Mouse (Mus musculus): ENCODE results near the gene B4galnt4. TPM values are rescaled to one million over a fixed set of nuclear protein-coding genes. Genes with fewer than 3 reads are reported as not detected.
A peak's percentile ranks its signal among the peaks of the same experiment; 100 is the strongest.

The B4galnt4 gene
- total RNA-seq, 1 experiment, result 31.1 TPM

- H3K9ac ChIP-seq (ENCODE audit: insufficient read depth, low read depth, low read length, poor library complexity, severe bottlenecking), result no peak within 1 kb of the TSS
- in situ Hi-C loops (cut with MboI; ENCODE audit: low sequenced_read_pairs in 2 of 2, unreplicated experiment in 2 of 2), result no loop called here
- H3K9me3 ChIP-seq (ENCODE audit: control insufficient read depth, insufficient read depth, low read depth, low read length), result no peaks in the 10 kb centered on the region
- no peak for DNase-seq (ENCODE audit: low read depth, low spot score)
- TF ChIP-seq ZNF384 (IDR thresholded peaks at IDR 0.05; ENCODE audit: low read depth, low read length), result no peak
- no peak for TF ChIP-seq ZC3H11A (IDR thresholded peaks at IDR 0.05; ENCODE audit: borderline replicate concordance, low read depth, low read length)
- no peak for TF ChIP-seq CHD2 (IDR thresholded peaks at IDR 0.05; ENCODE audit: low read depth, low read length)
- TF ChIP-seq MAFK (IDR thresholded peaks at IDR 0.05; ENCODE audit: insufficient read depth, low read depth, low read length), result no peak
- TF ChIP-seq HCFC1 (IDR thresholded peaks at IDR 0.05; ENCODE audit: borderline replicate concordance, insufficient read depth, low read length), result no peak
- peak within 1 kb of the TSS; percentile 19 to 23; a peak in 3 of 4 replicates for H3K4me3 ChIP-seq (ENCODE audit: insufficient read depth in 1 of 2, low read depth in 1 of 2, low read length in 2 of 2, poor library complexity in 1 of 2, severe bottlenecking in 1 of 2)
- peaks cover 0 to 27% of the 10 kb centered on the region in 2 experiments; a peak in 1 of 4 replicates for H3K4me1 ChIP-seq (ENCODE audit: control insufficient read depth in 2 of 2, insufficient read depth in 2 of 2, low read length in 2 of 2, poor library complexity in 1 of 2)
- H3K27ac ChIP-seq (ENCODE audit: insufficient read depth, low read depth, low read length, poor library complexity, severe bottlenecking), result no peak within 1 kb of the TSS
- H3K36me3 ChIP-seq (ENCODE audit: control insufficient read depth, insufficient read depth, low read length, poor library complexity, severe bottlenecking), result no peaks in the 10 kb centered on the region
Measured at GRCm38 (mm10) chr7:141077841-141078240, 16.9 kb downstream of the B4galnt4 start, which contains the start of gene Pkp3. Gene Pkp3 (plus strand): TSS chr7:141078218.

GRCm38 (mm10) chr7:141078876-141079275 lies 18.0 kb downstream of the B4galnt4 start:
- no peak for DNase-seq (ENCODE audit: low read depth, low spot score)
- H3K4me1 ChIP-seq (ENCODE audit: control insufficient read depth in 2 of 2, insufficient read depth in 2 of 2, low read length in 2 of 2, poor library complexity in 1 of 2), result peaks cover 0 to 27% of the 10 kb centered on the region in 2 experiments; a peak in 1 of 4 replicates
- in situ Hi-C loops (cut with MboI; ENCODE audit: low sequenced_read_pairs in 2 of 2, unreplicated experiment in 2 of 2), result no loop called here
- H3K9me3 ChIP-seq (ENCODE audit: control insufficient read depth, insufficient read depth, low read depth, low read length), result no peaks in the 10 kb centered on the region
- no peak for TF ChIP-seq ZNF384 (IDR thresholded peaks at IDR 0.05; ENCODE audit: low read depth, low read length)
- no peak for TF ChIP-seq MAFK (IDR thresholded peaks at IDR 0.05; ENCODE audit: insufficient read depth, low read depth, low read length)
- no peak for TF ChIP-seq ZC3H11A (IDR thresholded peaks at IDR 0.05; ENCODE audit: borderline replicate concordance, low read depth, low read length)
- TF ChIP-seq CHD2 (IDR thresholded peaks at IDR 0.05; ENCODE audit: low read depth, low read length), result no peak
- TF ChIP-seq HCFC1 (IDR thresholded peaks at IDR 0.05; ENCODE audit: borderline replicate concordance, insufficient read depth, low read length), result no peak
- no peak overlapping the region for H3K4me3 ChIP-seq (ENCODE audit: insufficient read depth in 1 of 2, low read depth in 1 of 2, low read length in 2 of 2, poor library complexity in 1 of 2, severe bottlenecking in 1 of 2)
- no peak overlapping the region for H3K27ac ChIP-seq (ENCODE audit: insufficient read depth, low read depth, low read length, poor library complexity, severe bottlenecking)
- H3K36me3 ChIP-seq (ENCODE audit: control insufficient read depth, insufficient read depth, low read length, poor library complexity, severe bottlenecking), result no peaks in the 10 kb centered on the region
- no peak overlapping the region for H3K9ac ChIP-seq (ENCODE audit: insufficient read depth, low read depth, low read length, poor library complexity, severe bottlenecking)

GRCm38 (mm10) chr7:141079481-141080449 lies 18.9 kb downstream of the B4galnt4 start:
- Histone ChIP-seq H3K9ac (ENCODE audit: insufficient read depth, low read depth, low read length, poor library complexity, severe bottlenecking) (peak overlapping the region; percentile 2; the same call in 1 of the 2 replicates), H3K9me3 (ENCODE audit: control insufficient read depth, insufficient read depth, low read depth, low read length) (no peaks in the 10 kb centered on the region), H3K27ac (ENCODE audit: insufficient read depth, low read depth, low read length, poor library complexity, severe bottlenecking) (no peak overlapping the region), H3K4me1 (ENCODE audit: control insufficient read depth in 2 of 2, insufficient read depth in 2 of 2, low read length in 2 of 2, poor library complexity in 1 of 2) (peaks cover 0 to 27% of the 10 kb centered on the region in 2 experiments; a peak in 1 of 4 replicates), H3K36me3 (ENCODE audit: control insufficient read depth, insufficient read depth, low read length, poor library complexity, severe bottlenecking) (no peaks in the 10 kb centered on the region), H3K4me3 (ENCODE audit: insufficient read depth in 1 of 2, low read depth in 1 of 2, low read length in 2 of 2, poor library complexity in 1 of 2, severe bottlenecking in 1 of 2) (peak overlapping the region; percentile 31 to 56; a peak in 2 of 4 replicates)
- DNase-seq (ENCODE audit: low read depth, low spot score), result no peak
- in situ Hi-C loops (cut with MboI; ENCODE audit: low sequenced_read_pairs in 2 of 2, unreplicated experiment in 2 of 2), result no loop called here
- no peak for TF ChIP-seq ZNF384 (IDR thresholded peaks at IDR 0.05; ENCODE audit: low read depth, low read length)
- TF ChIP-seq CHD2 (IDR thresholded peaks at IDR 0.05; ENCODE audit: low read depth, low read length), result no peak

GRCm38 (mm10) chr7:141087894-141088293 lies 27.0 kb downstream of the B4galnt4 start:
- Histone ChIP-seq H3K27ac (ENCODE audit: insufficient read depth, low read depth, low read length, poor library complexity, severe bottlenecking) (no peak overlapping the region), H3K36me3 (ENCODE audit: control insufficient read depth, insufficient read depth, low read length, poor library complexity, severe bottlenecking) (peaks cover 5% of the 10 kb centered on the region; the same call in 1 of the 2 replicates), H3K9me3 (ENCODE audit: control insufficient read depth, insufficient read depth, low read depth, low read length) (no peaks in the 10 kb centered on the region), H3K4me1 (ENCODE audit: control insufficient read depth in 2 of 2, insufficient read depth in 2 of 2, low read length in 2 of 2, poor library complexity in 1 of 2) (peaks cover 11 to 30% of the 10 kb centered on the region in 2 experiments; a peak in 2 of 4 replicates), H3K4me3 (ENCODE audit: insufficient read depth in 1 of 2, low read depth in 1 of 2, low read length in 2 of 2, poor library complexity in 1 of 2, severe bottlenecking in 1 of 2) (peak overlapping the region; percentile 44 to 48; a peak in 3 of 4 replicates), H3K9ac (ENCODE audit: insufficient read depth, low read depth, low read length, poor library complexity, severe bottlenecking) (peak overlapping the region; percentile 6; the same call in 1 of the 2 replicates)
- DNase-seq (ENCODE audit: low read depth, low spot score), result no peak
- TF ChIP-seq CHD2 (IDR thresholded peaks at IDR 0.05; ENCODE audit: low read depth, low read length) (0 out of 2 replicates have a peak, but pooled peaks have one; percentile 19), MAFK (IDR thresholded peaks at IDR 0.05; ENCODE audit: insufficient read depth, low read depth, low read length) (no peak), ZC3H11A (IDR thresholded peaks at IDR 0.05; ENCODE audit: borderline replicate concordance, low read depth, low read length) (no peak), HCFC1 (IDR thresholded peaks at IDR 0.05; ENCODE audit: borderline replicate concordance, insufficient read depth, low read length) (no peak), ZNF384 (IDR thresholded peaks at IDR 0.05; ENCODE audit: low read depth, low read length) (no peak)
- in situ Hi-C loops (cut with MboI; ENCODE audit: low sequenced_read_pairs in 2 of 2, unreplicated experiment in 2 of 2), result no loop called here

All from ES-E14 (cell line).